Mouse (Mus musculus) midbrain, postnatal 0 days (tissue): ENCODE measurements around the gene Anks6. TPM values are rescaled to one million over a fixed set of nuclear protein-coding genes. Genes with fewer than 3 reads are reported as not detected.

Source experiments
- ATAC-seq: fragments of 200-750 bp; cut with Nextera tagmentation; 2 replicates; pipeline ENCODE4 v1.8.0; 2017; ENCODE audit warnings: moderate number of reproducible peaks, mild to moderate bottlenecking, moderate TSS enrichment, moderate library complexity; ENCODE audit not compliant: low FRiP score
- DNase-seq: peaks from one replicate; pipeline ENCODE4 v3.0.0-alpha.2; 2015; ENCODE audit warnings: low spot score
- H3K27ac ChIP-seq: fragments of 300-500 bp; sonication (generic); 2 replicates; pipeline ENCODE4 v1.5.1; 2014; ENCODE audit warnings: low read depth, mild to moderate bottlenecking, low read length, mixed read lengths
- H3K27me3 ChIP-seq: fragments of 300-500 bp; sonication (generic); 2 replicates; pipeline ENCODE4 v1.6.1; 2014; ENCODE audit warnings: low read length, control low read depth, mixed read lengths; ENCODE audit not compliant: insufficient read depth
- H3K36me3 ChIP-seq: fragments of 300-500 bp; sonication (generic); 2 replicates; pipeline ENCODE4 v1.6.1; 2014; ENCODE audit warnings: low read length, control low read depth, mixed read lengths; ENCODE audit not compliant: insufficient read depth
- H3K4me1 ChIP-seq: fragments of 300-500 bp; sonication (generic); 2 replicates; pipeline ENCODE4 v1.6.1; 2014; ENCODE audit warnings: mild to moderate bottlenecking, control low read depth, antibody characterized with exemption, low read length, mixed read lengths; ENCODE audit not compliant: insufficient read depth
- H3K4me2 ChIP-seq: fragments of 300-500 bp; sonication (generic); 2 replicates; pipeline ENCODE4 v1.6.1; 2014; ENCODE audit warnings: low read depth, mild to moderate bottlenecking, low read length, mixed read lengths; ENCODE audit not compliant: poor library complexity, severe bottlenecking
- H3K4me3 ChIP-seq: fragments of 300-500 bp; sonication (generic); 2 replicates; pipeline ENCODE4 v1.5.1; 2014; ENCODE audit warnings: low read depth, mild to moderate bottlenecking, low read length, moderate library complexity
- H3K9ac ChIP-seq: fragments of 300-500 bp; sonication (generic); replicated peaks from 2 replicates; pipeline ENCODE4 v1.6.1; 2014; ENCODE audit warnings: mild to moderate bottlenecking, low read length, moderate library complexity, mixed read lengths; ENCODE audit not compliant: poor library complexity, severe bottlenecking
- H3K9me3 ChIP-seq: fragments of 300-500 bp; sonication (generic); 2 replicates; pipeline ENCODE4 v1.6.1; 2016; ENCODE audit warnings: low read length, control low read depth
- CTCF ChIP-seq: IDR thresholded peaks from 2 replicates; pipeline ENCODE4 v1.5.1; 2016; ENCODE audit warnings: antibody characterized with exemption, mild to moderate bottlenecking
- WGBS: fragments of 180-500 bp; shearing (Covaris S2); extraction: QIAGEN DNeasy Blood & Tissue Kit; methylation state at CpG from one replicate; pipeline ENCODE4 v1.1.7; 2014; 5-methylcytosine and 5-hydroxymethylcytosine counted together
- polyA plus RNA-seq: library from polyadenylated mRNA; unstranded; fragments of >200 nt; fragmentation: Nextera tagmentation; extraction: Ambion mirVana; gene quantifications from 2 replicates; pipeline ENCODE4 v1.2.1, GENCODE M21; 2015
- total RNA-seq: library from RNA; depleted of rRNA; stranded (reverse); fragments of >200 nt; gene quantifications from 2 replicates; pipeline ENCODE4 v1.2.3, GENCODE M21; 2014

Anks6 gene
- total and polyA plus RNA-seq, 2 experiments from 2014 or later, result 3.0 to 17.9 TPM

GRCm38 (mm10) chr4:47010400-47011231 lies 46.6 kb downstream of the Anks6 start:
- Histone ChIP-seq H3K36me3 (peaks cover under 1% of the 10 kb centered on the region; the same call in 1 of the 2 replicates), H3K4me2 (peak overlapping the region; percentile 32), H3K9me3 (no peaks in the 10 kb centered on the region), H3K27ac (peak overlapping the region; percentile 69), H3K9ac (no peak overlapping the region), H3K4me1 (peaks cover 11% of the 10 kb centered on the region; the same call in 1 of the 2 replicates), H3K27me3 (no peaks in the 10 kb centered on the region), H3K4me3 (no peak overlapping the region)
- peak; percentile 33; the same call in 1 of the 2 replicates for ATAC-seq
- DNase-seq, result peak; percentile 69
- WGBS, result 41% methylated on average over 12 of the region's 12 CpGs
- no peak for TF ChIP-seq CTCF

- Histone ChIP-seq H3K27ac (no peak overlapping the region), H3K27me3 (no peaks in the 10 kb centered on the region), H3K36me3 (no peaks in the 10 kb centered on the region), H3K4me1 (no peaks in the 10 kb centered on the region), H3K9me3 (no peaks in the 10 kb centered on the region), H3K4me3 (no peak overlapping the region), H3K9ac (no peak overlapping the region), H3K4me2 (no peak overlapping the region)
- ATAC-seq (no peak), DNase-seq (no peak)
- peak; percentile 51 for TF ChIP-seq CTCF
- WGBS, result 79% methylated on average over 8 of the region's 8 CpGs
These were observed 56.4 kb downstream of the Anks6 start for GRCm38 (mm10) chr4:47000626-47001395.

GRCm38 (mm10) chr4:46997969-46998368 lies 59.3 kb downstream of the Anks6 start:
- no peaks in the 10 kb centered on the region for H3K4me1 ChIP-seq
- no peak for ATAC-seq

GRCm38 (mm10) chr4:46992827-46993473 lies 64.3 kb downstream of the Anks6 start:
- H3K9ac ChIP-seq, result no peak overlapping the region
- peaks cover 12% of the 10 kb centered on the region for H3K4me1 ChIP-seq
- WGBS, result 18% methylated on average over 8 of the region's 8 CpGs
- H3K4me2 ChIP-seq, result no peak overlapping the region; the same call in 1 of the 2 replicates
- ATAC-seq (no peak), DNase-seq (peak; percentile 56)
- H3K36me3 ChIP-seq, result no peaks in the 10 kb centered on the region
- 0 out of 2 replicates have a peak overlapping the region, but pooled peaks have one; percentile 8 for H3K27ac ChIP-seq
- H3K27me3 ChIP-seq, result no peaks in the 10 kb centered on the region
- no peak overlapping the region for H3K4me3 ChIP-seq
- H3K9me3 ChIP-seq, result no peaks in the 10 kb centered on the region
- TF ChIP-seq CTCF, result no peak

More at GRCm38 (mm10) chr4:46997969-46998368, 59.3 kb downstream of the Anks6 start:
- H3K4me2 ChIP-seq, result no peak overlapping the region
- WGBS, result 86% methylated on average over 2 of the region's 2 CpGs
- H3K27ac ChIP-seq, result no peak overlapping the region
- no peaks in the 10 kb centered on the region for H3K9me3 ChIP-seq
- H3K36me3 ChIP-seq, result no peaks in the 10 kb centered on the region
- DNase-seq, result no peak
- no peak for TF ChIP-seq CTCF
- no peak overlapping the region for H3K9ac ChIP-seq
- H3K27me3 ChIP-seq, result no peaks in the 10 kb centered on the region
- H3K4me3 ChIP-seq, result no peak overlapping the region

- Histone ChIP-seq H3K4me3 (peak overlapping the region; percentile 76), H3K4me1 (peaks cover 12% of the 10 kb centered on the region), H3K36me3 (no peaks in the 10 kb centered on the region), H3K27me3 (no peaks in the 10 kb centered on the region), H3K4me2 (peak overlapping the region; percentile 92), H3K9me3 (no peaks in the 10 kb centered on the region), H3K27ac (peak overlapping the region; percentile 91), H3K9ac (peak overlapping the region; percentile 93)
- DNase-seq, result no peak
- no peak for TF ChIP-seq CTCF
- 0% methylated on average over 10 of the region's 31 CpGs for WGBS
- peak; percentile 28; the same call in 1 of the 2 replicates for ATAC-seq
These were observed 65.3 kb downstream of the Anks6 start for GRCm38 (mm10) chr4:46991959-46992316.
